Mouse (Mus musculus): ENCODE measurements at regions not wholly inside any gene's neighbourhood (a gene's known extent, or its start where the extent isn't known, plus 50 kb on each side); places are given as distances from the start of the nearest gene placed in this dataset.

DNA sequence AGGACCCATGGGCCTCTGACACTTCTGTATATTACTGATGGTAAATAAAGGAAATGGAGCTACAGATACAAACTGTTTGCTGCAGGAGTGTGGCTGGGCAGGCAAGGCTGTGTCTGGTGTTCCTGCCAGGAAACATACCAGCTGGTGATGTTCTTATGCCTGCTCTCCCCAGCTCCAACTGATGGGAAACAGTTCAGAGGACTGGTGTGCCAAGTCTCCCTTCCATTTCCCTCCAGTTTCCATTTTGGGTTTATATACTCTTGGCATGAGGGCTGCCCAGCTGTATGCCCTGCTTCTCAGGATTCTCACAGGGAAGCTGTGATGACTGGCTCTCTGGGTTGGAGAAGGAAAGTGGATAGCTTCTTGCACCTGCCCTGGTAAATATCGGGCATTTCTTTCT is 100.8 kb upstream of the Gm16223 start:
- DNase-seq (ENCODE audit: extremely low read depth): no peak
- H3K9ac ChIP-seq (ENCODE audit: insufficient read depth, low read depth): no peak overlapping the region
- no peak overlapping the region for H3K4me3 ChIP-seq (replicated peaks in 1 of 3; ENCODE audit: low read depth in 2 of 3, low read length in 2 of 3, poor library complexity in 1 of 3)
- H3K27ac ChIP-seq (ENCODE audit: insufficient read depth, low read depth): no peak overlapping the region
- H3K4me2 ChIP-seq (ENCODE audit: insufficient read depth, low read depth, poor library complexity, severe bottlenecking): no peak overlapping the region
- H3K27me3 ChIP-seq (replicated peaks): no peaks in the 10 kb centered on the region
- no peaks in the 10 kb centered on the region for H3K36me3 ChIP-seq (replicated peaks in 1 of 2; ENCODE audit: control insufficient read depth in 1 of 2, insufficient read depth in 1 of 2, low read length in 1 of 2)
- H3K79me2 ChIP-seq (replicated peaks; ENCODE audit: control insufficient read depth, extremely low read depth, insufficient read depth, poor library complexity, severe bottlenecking): no peaks in the 10 kb centered on the region
- in situ Hi-C loops (cut with MboI; ENCODE audit: low pct_ligation_motif_present, low pct_unique_long_range_greater_than_20kb, low sequenced_read_pairs) (no loop called here), dilution Hi-C loops (cut with MboI; ENCODE audit: extremely low pct_ligation_motif_present, extremely low pct_unique_long_range_greater_than_20kb, low sequenced_read_pairs) (no loop called here)
- H3K4me1 ChIP-seq (ENCODE audit: control insufficient read depth in 1 of 2, insufficient read depth in 2 of 2): no peaks in the 10 kb centered on the region
- no peaks in the 10 kb centered on the region for H3K9me3 ChIP-seq (replicated peaks; ENCODE audit: low read length)
- TF ChIP-seq SIN3A (IDR thresholded peaks at IDR 0.05; ENCODE audit: low read length) (no peak), POLR2AphosphoS2 (IDR thresholded peaks at IDR 0.05; ENCODE audit: low read depth, low read length) (no peak), MAX (IDR thresholded peaks at IDR 0.05; ENCODE audit: low read length) (no peak), ZNF384 (IDR thresholded peaks at IDR 0.05; ENCODE audit: low read depth, low read length) (no peak), MAFK (IDR thresholded peaks at IDR 0.05; ENCODE audit: insufficient replicate concordance, low read length) (no peak), IRF4 (IDR thresholded peaks at IDR 0.05; ENCODE audit: low read depth, low read length) (no peak), GABPA (IDR thresholded peaks at IDR 0.05; ENCODE audit: insufficient replicate concordance, low read depth, low read length) (no peak), TCF12 (IDR thresholded peaks at IDR 0.05; ENCODE audit: low read depth, low read length) (no peak), SMC3 (IDR thresholded peaks at IDR 0.05; ENCODE audit: low read depth, low read length) (no peak), EP300 (IDR thresholded peaks at IDR 0.05; ENCODE audit: low read length) (no peak), POLR2A (IDR thresholded peaks at IDR 0.05; ENCODE audit: low read depth, low read length) (no peak), NRF1 (IDR thresholded peaks at IDR 0.05; ENCODE audit: low read depth, low read length) (no peak), JUN (IDR thresholded peaks at IDR 0.05; ENCODE audit: insufficient read depth, low read depth, low read length) (no peak), CHD1 (IDR thresholded peaks at IDR 0.05; ENCODE audit: low read depth, low read length) (no peak), TBP (conservative IDR thresholded peaks at IDR 0.05; ENCODE audit: low read depth, low read length) (no peak), BHLHE40 (IDR thresholded peaks at IDR 0.05; ENCODE audit: low read depth, low read length) (no peak), HCFC1 (IDR thresholded peaks at IDR 0.05; ENCODE audit: low read depth, low read length) (no peak), MEF2A (IDR thresholded peaks at IDR 0.05; ENCODE audit: borderline replicate concordance, low read depth, low read length) (no peak)

DNA sequence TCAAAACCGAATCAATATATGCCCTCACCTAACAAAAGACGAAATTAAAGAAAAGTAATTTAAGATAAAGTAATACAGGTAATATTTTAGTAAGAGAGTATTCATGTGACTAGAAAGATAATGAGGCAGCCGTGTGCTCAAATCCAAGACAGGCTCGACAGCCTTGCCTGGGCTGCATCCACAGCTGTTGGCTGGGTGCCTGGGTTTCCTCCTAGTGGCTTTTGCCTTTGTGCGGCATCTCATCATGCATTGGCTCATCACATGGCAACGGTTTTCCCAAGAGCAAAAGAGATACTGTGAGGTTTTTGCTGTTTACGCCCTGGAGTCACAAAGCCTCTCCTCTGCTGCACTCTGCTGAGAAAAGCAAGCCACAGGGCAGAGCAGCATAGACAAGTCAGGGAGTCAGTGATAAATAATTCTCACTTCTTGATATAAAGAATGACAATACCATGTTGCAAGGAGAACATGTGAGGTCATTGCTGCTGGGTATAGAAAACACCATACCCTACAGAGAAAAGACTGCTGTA is 103.1 kb upstream of the Bod1l start:
- in situ Hi-C loops (cut with MboI; ENCODE audit: low pct_ligation_motif_present, low pct_unique_long_range_greater_than_20kb, low sequenced_read_pairs): no loop called here
- no peak for DNase-seq (ENCODE audit: extremely low read depth)
- H3K27me3 ChIP-seq (replicated peaks): no peaks in the 10 kb centered on the region
- dilution Hi-C loops (cut with MboI; ENCODE audit: extremely low pct_ligation_motif_present, extremely low pct_unique_long_range_greater_than_20kb, low sequenced_read_pairs): no loop called here
- H3K36me3 ChIP-seq (replicated peaks in 1 of 2; ENCODE audit: control insufficient read depth in 1 of 2, insufficient read depth in 1 of 2, low read length in 1 of 2): no peaks in the 10 kb centered on the region
- no peak for TF ChIP-seq ZMIZ1 (IDR thresholded peaks at IDR 0.05; ENCODE audit: low read depth, low read length)
- no peaks in the 10 kb centered on the region for H3K4me1 ChIP-seq (ENCODE audit: control insufficient read depth in 1 of 2, insufficient read depth in 2 of 2)
- H3K79me2 ChIP-seq (replicated peaks; ENCODE audit: control insufficient read depth, extremely low read depth, insufficient read depth, poor library complexity, severe bottlenecking): no peaks in the 10 kb centered on the region
- no peak overlapping the region for H3K27ac ChIP-seq (ENCODE audit: insufficient read depth, low read depth)
- H3K4me3 ChIP-seq (replicated peaks in 1 of 3; ENCODE audit: low read depth in 2 of 3, low read length in 2 of 3, poor library complexity in 1 of 3): no peak overlapping the region
- H3K9ac ChIP-seq (ENCODE audit: insufficient read depth, low read depth): no peak overlapping the region
- no peaks in the 10 kb centered on the region for H3K9me3 ChIP-seq (replicated peaks; ENCODE audit: low read length)
- H3K4me2 ChIP-seq (ENCODE audit: insufficient read depth, low read depth, poor library complexity, severe bottlenecking): no peak overlapping the region

Data from CH12.LX (cell line).